Mouse (Mus musculus) granulocyte monocyte progenitor cell, adult 5-6 weeks (primary cell): ENCODE results near the gene Mical2. TPM values are rescaled to one million over a fixed set of nuclear protein-coding genes. Genes with fewer than 3 reads are reported as not detected.

Experiments used
- ATAC-seq: replicated peaks from 2 replicates; pipeline ENCODE4 v1.8.0; 2016; ENCODE audit warnings: mild to moderate bottlenecking, moderate TSS enrichment, inconsistent platforms; ENCODE audit not compliant: poor library complexity, severe bottlenecking
- total RNA-seq, 2 experiments: library from RNA; stranded (forward) in 1 of 2; stranded (reverse) in 1 of 2; fragments of 200-712, 200-1000 nt in 1 of 2; fragments of >200 nt in 1 of 2; fragmentation: Nextera tagmentation in 1 of 2; gene quantifications; 2 replicates each; pipeline ENCODE4 v1.2.3; 2014 to 2017

Gene Mical2
- total RNA-seq, 2 experiments from 2014 or later = 0.62 to 6.8 TPM

DNA sequence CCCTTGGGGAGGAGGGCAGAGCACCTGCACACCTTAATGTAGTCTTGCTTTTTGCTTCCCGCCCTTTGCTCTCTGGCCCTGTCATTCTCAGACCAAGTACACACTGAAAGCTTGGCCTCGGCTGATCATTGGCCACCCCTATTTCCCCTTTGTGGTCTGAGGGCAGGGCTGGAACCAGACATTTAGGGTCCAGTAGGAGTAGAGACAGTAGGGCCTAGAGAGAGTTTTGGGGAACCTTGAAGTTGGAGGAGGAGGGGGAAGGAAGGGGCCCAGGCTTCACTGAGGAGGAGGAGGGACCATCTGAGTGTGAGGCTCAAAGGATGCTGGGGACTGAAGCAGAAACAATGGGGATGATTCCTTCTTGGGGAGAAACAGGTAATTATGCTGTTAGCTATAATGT, 15.1 kb downstream of the Mical2 start:
- ATAC-seq = peak; percentile 89

DNA sequence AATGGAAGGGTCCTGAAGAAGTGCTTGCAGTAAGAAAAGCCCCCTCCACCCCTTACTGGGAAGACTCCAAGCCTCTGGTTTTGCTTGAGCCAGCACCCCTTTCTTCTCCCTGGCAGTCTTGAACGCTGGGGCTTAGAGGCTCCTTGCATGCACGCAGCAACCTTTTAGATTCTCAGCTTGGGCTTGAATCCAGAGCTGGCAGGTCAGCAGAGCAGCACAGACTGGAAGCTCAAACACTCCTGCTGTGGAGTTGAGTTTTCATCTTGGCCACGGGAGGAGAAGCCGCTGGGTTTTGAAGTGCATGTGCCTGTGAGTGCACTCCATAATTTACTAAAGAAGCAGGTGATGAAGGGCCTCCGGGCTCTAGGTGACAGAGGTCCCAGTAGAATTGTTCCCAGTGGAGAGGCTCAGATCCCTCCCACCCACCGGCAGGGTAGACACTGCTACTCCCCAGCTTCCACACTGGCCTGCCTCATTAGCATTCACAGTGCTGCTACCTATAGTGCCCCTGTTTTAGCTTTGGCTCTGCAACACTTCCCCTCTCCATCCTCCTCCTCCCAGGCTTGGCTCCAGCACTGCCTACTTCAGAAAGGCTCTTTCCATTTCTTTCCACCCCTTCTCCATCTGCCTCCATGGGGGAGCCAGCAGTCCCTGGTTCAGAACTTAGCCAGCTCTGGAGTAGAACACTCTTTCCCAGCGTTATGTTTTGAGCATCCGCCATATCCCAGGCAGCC, 15.7 kb downstream of the Mical2 start:
- no peak for ATAC-seq

- ATAC-seq = no peak
Measured at GRCm38 (mm10) chr7:112241945-112242329, 16.3 kb downstream of the Mical2 start.

DNA sequence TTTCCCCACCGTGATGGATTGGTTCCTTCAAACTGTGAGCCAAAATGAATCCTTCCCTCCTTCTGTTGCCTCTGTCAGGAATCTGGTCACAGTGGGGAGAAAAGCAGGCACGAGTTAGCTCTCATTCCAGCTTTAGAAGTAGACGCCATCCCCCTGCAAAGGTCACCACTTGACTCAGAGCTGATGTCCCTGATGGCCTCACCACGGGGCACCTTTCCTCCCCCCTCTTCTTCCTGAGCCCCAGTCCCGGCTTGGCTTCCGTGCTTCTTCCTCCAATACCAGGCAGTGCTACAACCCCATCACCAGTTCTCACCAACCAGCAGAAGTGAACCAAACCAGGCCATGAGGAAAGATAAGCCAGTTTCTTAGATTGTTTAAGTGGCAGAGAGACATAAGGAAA, 16.9 kb downstream of the Mical2 start:
- no peak for ATAC-seq

- ATAC-seq = no peak
Measured at GRCm38 (mm10) chr7:112244071-112244470, 18.4 kb downstream of the Mical2 start.

DNA sequence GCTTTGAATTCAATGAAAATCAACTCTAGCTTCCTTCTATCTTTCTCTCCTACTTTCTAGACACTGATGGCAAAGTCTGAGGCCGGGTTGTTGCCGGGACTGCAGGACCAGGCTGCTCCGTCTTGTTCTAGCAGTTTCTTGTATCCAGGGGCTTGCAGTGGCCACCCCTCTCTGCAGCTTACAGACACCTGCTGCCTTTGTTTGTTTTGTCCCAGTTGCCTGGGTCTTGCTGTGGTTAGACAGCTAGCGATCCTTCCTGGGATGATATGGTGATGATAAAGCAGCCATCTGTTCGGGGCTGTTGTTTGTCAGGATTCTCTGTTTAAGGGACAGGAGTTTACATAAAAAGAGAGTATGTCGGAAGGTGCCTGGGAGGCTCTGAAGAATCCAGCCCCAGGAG, 19.0 kb downstream of the Mical2 start:
- ATAC-seq = no peak

GRCm38 (mm10) chr7:112245839-112246438, 20.3 kb downstream of the Mical2 start:
- ATAC-seq = no peak

- ATAC-seq = no peak
Measured at GRCm38 (mm10) chr7:112246442-112246841, 20.8 kb downstream of the Mical2 start.

DNA sequence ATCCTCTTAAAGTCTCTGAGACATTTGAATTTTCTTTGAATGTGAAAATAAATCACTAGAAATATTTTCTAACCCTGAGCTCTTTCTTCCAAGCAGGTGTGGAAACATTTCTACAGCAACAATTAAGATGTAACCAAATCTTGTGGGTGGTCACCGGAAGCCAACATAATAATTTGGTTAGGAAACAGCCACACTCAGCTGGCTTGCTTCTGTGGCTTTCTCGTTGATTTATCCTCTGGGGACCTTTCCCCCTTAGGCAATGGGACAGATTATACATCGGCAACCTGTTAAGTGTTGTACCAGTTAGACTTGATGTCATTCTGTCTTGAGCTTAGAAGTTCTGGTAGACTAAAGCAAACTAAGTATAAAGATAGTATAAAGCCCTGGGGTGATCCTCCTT, 22.2 kb downstream of the Mical2 start:
- no peak for ATAC-seq

- ATAC-seq = no peak
Measured at GRCm38 (mm10) chr7:112249476-112249875, 23.8 kb downstream of the Mical2 start.

GRCm38 (mm10) chr7:112252065-112252464, 26.4 kb downstream of the Mical2 start:
- no peak for ATAC-seq

GRCm38 (mm10) chr7:112254233-112254632, 28.6 kb downstream of the Mical2 start:
- no peak for ATAC-seq

DNA sequence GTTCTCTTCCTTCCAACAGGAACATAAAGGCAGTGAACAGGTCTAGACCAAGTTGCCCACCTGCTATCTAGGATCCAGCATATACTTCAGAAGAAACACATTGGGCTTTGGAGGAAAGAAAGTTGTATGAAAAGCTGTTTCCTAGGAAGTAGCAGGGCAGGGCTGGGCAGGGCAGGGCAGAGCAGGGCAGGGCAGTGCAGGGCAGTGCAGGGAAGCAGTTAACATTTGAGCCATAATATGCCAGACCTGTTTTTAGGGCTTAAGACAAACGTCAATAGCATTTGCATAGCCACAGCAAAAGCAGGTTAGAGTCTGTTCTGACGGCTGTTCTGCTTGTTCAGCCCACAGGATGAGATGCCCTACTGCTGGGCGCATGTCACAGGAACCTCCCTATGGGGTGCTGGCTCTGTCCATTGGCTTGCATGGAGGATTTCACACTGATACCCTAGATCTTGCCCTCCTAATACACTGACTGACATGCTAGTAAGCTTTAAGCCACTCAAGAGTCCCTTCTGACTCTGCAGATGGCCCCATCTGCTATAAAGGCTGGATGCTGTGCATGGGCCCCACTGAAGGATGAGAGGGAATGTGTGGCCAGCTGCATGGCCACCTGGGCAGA, 29.7 kb downstream of the Mical2 start:
- ATAC-seq = no peak

GRCm38 (mm10) chr7:112258338-112258903, 32.8 kb downstream of the Mical2 start:
- no peak; the same call in 1 of the 2 replicates for ATAC-seq

DNA sequence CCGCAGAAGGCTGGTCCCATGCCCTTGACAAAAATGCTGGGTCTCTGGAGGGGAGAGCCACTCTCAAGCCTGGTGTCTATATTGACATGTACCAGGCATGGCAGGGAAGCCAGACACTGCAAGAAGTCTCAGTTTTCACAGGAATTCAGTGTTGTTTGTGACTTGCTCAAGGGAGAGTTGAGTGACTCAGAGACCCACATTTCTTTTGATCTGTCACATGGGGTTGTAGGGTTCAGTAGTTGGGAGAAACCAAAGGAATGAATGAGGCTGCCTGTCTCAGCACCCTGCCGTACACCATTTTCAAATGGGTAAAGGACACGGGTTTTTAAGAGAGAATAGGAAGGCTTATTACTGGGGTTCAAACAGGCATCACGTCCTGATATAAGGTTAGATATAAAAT, 33.6 kb downstream of the Mical2 start:
- ATAC-seq = no peak

DNA sequence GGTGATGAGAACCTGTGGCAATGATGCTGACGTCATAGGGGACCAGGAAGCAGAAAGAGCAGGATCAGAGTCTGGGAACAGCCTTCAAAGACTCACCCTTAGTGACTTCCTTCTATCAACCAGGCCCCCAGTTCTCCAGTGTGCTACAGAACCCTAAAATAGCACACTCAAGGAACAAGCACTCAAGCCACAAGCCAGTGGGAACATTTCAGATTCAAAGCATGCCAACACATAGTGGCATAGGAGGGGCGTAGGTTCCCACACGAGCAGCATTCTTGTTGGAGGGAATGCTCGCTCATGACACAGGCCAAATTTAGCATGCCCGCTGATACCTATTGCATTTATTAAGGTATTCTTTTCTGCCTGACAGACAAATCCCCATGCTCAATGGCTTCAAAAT, 35.5 kb downstream of the Mical2 start:
- no peak for ATAC-seq

DNA sequence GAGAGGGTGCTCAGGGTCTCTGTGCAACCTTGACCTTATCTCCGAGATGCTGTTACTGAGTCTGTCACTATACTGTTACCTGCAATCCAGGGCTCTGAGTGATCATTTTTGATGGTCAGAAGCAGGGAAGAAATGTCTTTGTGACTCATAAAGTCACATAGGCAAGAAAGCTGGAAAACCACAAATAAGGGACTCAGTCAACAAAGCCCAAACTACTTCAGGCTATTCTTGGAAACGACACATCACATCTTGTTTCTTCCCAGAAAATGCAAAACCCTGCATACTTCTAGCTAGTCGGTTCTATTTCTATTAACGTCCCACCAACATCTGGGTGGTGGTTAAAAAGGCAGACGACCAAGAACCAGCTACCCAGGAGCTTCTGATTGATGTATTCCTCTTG, 41.6 kb downstream of the Mical2 start:
- no peak for ATAC-seq

DNA sequence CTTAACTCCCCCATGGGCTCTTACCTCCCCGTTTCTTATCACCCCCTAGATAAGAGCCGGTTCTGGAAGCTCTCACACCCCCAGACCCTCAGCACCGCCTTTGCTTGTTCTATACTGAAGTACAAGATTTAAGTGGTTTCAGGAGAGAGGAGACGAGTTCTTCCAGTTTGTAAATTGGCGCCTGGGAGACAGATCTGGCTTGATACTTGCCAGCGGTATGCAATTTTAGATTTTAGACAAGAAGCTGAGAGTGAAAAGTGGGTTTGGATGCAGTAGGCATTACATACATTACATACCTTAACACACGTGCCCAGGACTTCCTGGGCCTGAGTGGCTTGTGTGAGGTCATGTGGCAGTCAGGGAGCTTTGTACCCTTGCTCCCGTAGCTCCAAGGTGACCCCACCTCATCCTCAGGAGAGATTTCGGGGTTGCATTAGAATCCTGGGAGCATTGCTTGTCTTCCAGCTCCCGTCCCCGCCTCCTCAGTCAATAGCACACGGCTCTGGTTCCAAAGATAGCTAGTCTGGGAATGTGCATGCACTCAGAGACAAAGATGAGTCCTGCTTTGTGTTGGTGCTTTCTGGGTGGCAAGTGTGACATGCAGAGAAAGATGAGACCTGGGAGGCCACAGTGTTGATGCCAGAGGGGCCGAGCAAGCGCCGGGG, 43.2 kb downstream of the Mical2 start:
- no peak for ATAC-seq

DNA sequence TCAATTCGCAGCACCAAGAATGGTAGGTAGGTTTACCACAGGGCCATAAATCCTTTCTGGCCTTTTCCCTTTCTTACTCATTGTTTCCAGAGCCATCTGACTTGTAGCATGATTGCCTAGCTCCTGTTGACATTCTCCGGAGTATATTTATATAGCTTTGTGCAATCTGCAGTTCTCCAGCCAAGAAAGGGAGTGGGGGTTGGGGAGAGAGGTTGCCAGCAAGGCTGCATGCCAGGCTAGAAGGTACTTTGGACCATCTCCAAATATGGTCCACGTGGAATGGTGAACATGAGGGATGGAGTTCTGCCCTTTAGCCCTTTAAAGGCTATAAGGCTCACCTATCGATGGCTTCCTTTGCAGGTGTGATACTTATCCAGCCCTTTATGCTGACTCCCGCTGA, 45.2 kb downstream of the Mical2 start:
- no peak for ATAC-seq

- ATAC-seq = no peak
Measured at GRCm38 (mm10) chr7:112271627-112272026, 46.0 kb downstream of the Mical2 start.

GRCm38 (mm10) chr7:112272692-112273091, 47.0 kb downstream of the Mical2 start:
- no peak for ATAC-seq
